Mouse (Mus musculus) hindbrain, postnatal 0 days (tissue): ENCODE measurements around the gene Cd72. TPM values are rescaled to one million over a fixed set of nuclear protein-coding genes. Genes with fewer than 3 reads are reported as not detected.
A peak's percentile ranks its signal among the peaks of the same experiment; 100 is the strongest.

Source experiments
- ATAC-seq: fragments of 200-750 bp; cut with Nextera tagmentation; 2 replicates; pipeline ENCODE4 v1.8.0; 2017; ENCODE audit warnings: mild to moderate bottlenecking, moderate TSS enrichment, moderate library complexity
- DNase-seq: peaks from one replicate; pipeline ENCODE4 v3.0.0-alpha.2; 2015; ENCODE audit warnings: low spot score
- H3K27ac ChIP-seq: fragments of 300-500 bp; sonication (generic); 2 replicates; pipeline ENCODE4 v1.5.1; 2014; ENCODE audit warnings: mild to moderate bottlenecking
- H3K27me3 ChIP-seq: fragments of 300-500 bp; sonication (generic); 2 replicates; pipeline ENCODE4 v1.6.1; 2014; ENCODE audit warnings: low read length, mixed read lengths; ENCODE audit not compliant: insufficient read depth
- H3K36me3 ChIP-seq: fragments of 300-500 bp; sonication (generic); 2 replicates; pipeline ENCODE4 v1.6.1; 2014; ENCODE audit warnings: low read length, mixed read lengths; ENCODE audit not compliant: insufficient read depth
- H3K4me1 ChIP-seq: fragments of 300-500 bp; sonication (generic); 2 replicates; pipeline ENCODE4 v1.6.1; 2014; ENCODE audit warnings: antibody characterized with exemption, low read length, mixed read lengths; ENCODE audit not compliant: insufficient read depth
- H3K4me2 ChIP-seq: fragments of 300-500 bp; sonication (generic); 2 replicates; pipeline ENCODE4 v1.6.1; 2014; ENCODE audit warnings: low read depth, mild to moderate bottlenecking, low read length, moderate library complexity, mixed read lengths
- H3K4me3 ChIP-seq: fragments of 300-500 bp; sonication (generic); 2 replicates; pipeline ENCODE4 v1.5.1; 2014; ENCODE audit warnings: low read length
- H3K9ac ChIP-seq: fragments of 300-500 bp; sonication (generic); replicated peaks from 2 replicates; pipeline ENCODE4 v1.6.1; 2014; ENCODE audit warnings: mild to moderate bottlenecking, low read length, moderate library complexity, mixed read lengths
- H3K9me3 ChIP-seq: fragments of 300-500 bp; sonication (generic); 2 replicates; pipeline ENCODE4 v1.6.1; 2016; ENCODE audit warnings: low read length, mixed read lengths
- CTCF ChIP-seq: IDR thresholded peaks from 2 replicates; pipeline ENCODE4 v1.5.1; 2016; ENCODE audit warnings: antibody characterized with exemption, control low read depth, low read depth
- WGBS: fragments of 180-500 bp; shearing (Covaris S2); extraction: QIAGEN DNeasy Blood & Tissue Kit; methylation state at CpG from one replicate; pipeline ENCODE4 v1.1.7; 2014; 5-methylcytosine and 5-hydroxymethylcytosine counted together
- polyA plus RNA-seq: library from polyadenylated mRNA; unstranded; fragments of >200 nt; fragmentation: Nextera tagmentation; extraction: Ambion mirVana; gene quantifications from 2 replicates; pipeline ENCODE4 v1.2.1, GENCODE M21; 2015
- total RNA-seq: library from RNA; depleted of rRNA; stranded (reverse); fragments of >200 nt; gene quantifications from 2 replicates; pipeline ENCODE4 v1.2.3, GENCODE M21; 2014

Gene Cd72
- total and polyA plus RNA-seq, 2 experiments from 2014 or later = 4.7 TPM; not detected in 1

GRCm38 (mm10) chr4:43478906-43479832 lies 24.7 kb upstream of the Cd72 start:
- H3K36me3 ChIP-seq = no peaks in the 10 kb centered on the region
- no peaks in the 10 kb centered on the region for H3K9me3 ChIP-seq
- DNase-seq (peak; percentile 71), ATAC-seq (no peak)
- H3K4me1 ChIP-seq = 0 out of 2 replicates have a peak, but pooled peaks cover 3% of the 10 kb centered on the region
- H3K27me3 ChIP-seq = no peaks in the 10 kb centered on the region
- H3K4me2 ChIP-seq = no peak overlapping the region
- H3K9ac ChIP-seq = no peak overlapping the region
- 54% methylated on average over 24 of the region's 24 CpGs for WGBS
- peak; percentile 66 for TF ChIP-seq CTCF
- no peak overlapping the region for H3K27ac ChIP-seq
- no peak overlapping the region for H3K4me3 ChIP-seq

- 51% methylated on average over 8 of the region's 8 CpGs for WGBS
- H3K27ac ChIP-seq = no peak overlapping the region
- ATAC-seq (no peak), DNase-seq (no peak)
- H3K4me1 ChIP-seq = 0 out of 2 replicates have a peak, but pooled peaks cover 3% of the 10 kb centered on the region
- H3K4me2 ChIP-seq = peak overlapping the region; percentile 42
- no peak overlapping the region for H3K9ac ChIP-seq
- no peaks in the 10 kb centered on the region for H3K27me3 ChIP-seq
- no peaks in the 10 kb centered on the region for H3K36me3 ChIP-seq
- H3K9me3 ChIP-seq = no peaks in the 10 kb centered on the region
- no peak for TF ChIP-seq CTCF
- H3K4me3 ChIP-seq = peak overlapping the region; percentile 5; the same call in 1 of the 2 replicates
Observed at GRCm38 (mm10) chr4:43478534-43478858, 24.1 kb upstream of the Cd72 start.

GRCm38 (mm10) chr4:43477857-43478533 lies 23.6 kb upstream of the Cd72 start:
- WGBS = 23% methylated on average over 11 of the region's 11 CpGs
- H3K9ac ChIP-seq = no peak overlapping the region
- H3K4me3 ChIP-seq = peak overlapping the region; percentile 5; the same call in 1 of the 2 replicates
- ATAC-seq = peak; percentile 96
- peak; percentile 67 for TF ChIP-seq CTCF
- H3K4me2 ChIP-seq = peak overlapping the region; percentile 42
- no peaks in the 10 kb centered on the region for H3K27me3 ChIP-seq
- peak; percentile 94 for DNase-seq
- no peaks in the 10 kb centered on the region for H3K36me3 ChIP-seq
- no peak overlapping the region for H3K27ac ChIP-seq
- H3K4me1 ChIP-seq = 0 out of 2 replicates have a peak, but pooled peaks cover 3% of the 10 kb centered on the region
- H3K9me3 ChIP-seq = no peaks in the 10 kb centered on the region

- no peak for ATAC-seq
Observed at GRCm38 (mm10) chr4:43476604-43477003, 22.2 kb upstream of the Cd72 start.

GRCm38 (mm10) chr4:43473636-43474035 lies 19.2 kb upstream of the Cd72 start:
- no peak for TF ChIP-seq CTCF
- Histone ChIP-seq H3K4me3 (no peak overlapping the region), H3K27me3 (no peaks in the 10 kb centered on the region), H3K4me1 (0 out of 2 replicates have a peak, but pooled peaks cover 3% of the 10 kb centered on the region), H3K36me3 (no peaks in the 10 kb centered on the region), H3K4me2 (no peak overlapping the region), H3K9ac (no peak overlapping the region), H3K9me3 (no peaks in the 10 kb centered on the region), H3K27ac (no peak overlapping the region)
- ATAC-seq (no peak), DNase-seq (no peak)
- 82% methylated on average over 1 of the region's 1 CpGs for WGBS

More at GRCm38 (mm10) chr4:43476604-43477003, 22.2 kb upstream of the Cd72 start:
- no peak overlapping the region for H3K9ac ChIP-seq
- no peaks in the 10 kb centered on the region for H3K27me3 ChIP-seq
- DNase-seq = no peak
- no peaks in the 10 kb centered on the region for H3K36me3 ChIP-seq
- H3K9me3 ChIP-seq = no peaks in the 10 kb centered on the region
- TF ChIP-seq CTCF = peak; percentile 14; the same call in 1 of the 2 replicates
- H3K27ac ChIP-seq = no peak overlapping the region
- WGBS = 79% methylated on average over 6 of the region's 6 CpGs
- no peak overlapping the region for H3K4me3 ChIP-seq
- H3K4me2 ChIP-seq = no peak overlapping the region
- 0 out of 2 replicates have a peak, but pooled peaks cover 3% of the 10 kb centered on the region for H3K4me1 ChIP-seq

- Histone ChIP-seq H3K9ac (no peak overlapping the region), H3K4me2 (no peak overlapping the region), H3K27ac (no peak overlapping the region), H3K27me3 (no peaks in the 10 kb centered on the region), H3K4me3 (no peak overlapping the region), H3K36me3 (no peaks in the 10 kb centered on the region), H3K4me1 (no peaks in the 10 kb centered on the region), H3K9me3 (no peaks in the 10 kb centered on the region)
- WGBS = 90% methylated on average over 10 of the region's 10 CpGs
- no peak for TF ChIP-seq CTCF
- ATAC-seq (no peak), DNase-seq (no peak)
Observed at GRCm38 (mm10) chr4:43470301-43470700, 15.9 kb upstream of the Cd72 start.
